Mouse (Mus musculus) layer of hippocampus, adult 8-10 months (tissue): Measurements from ENCODE around the gene Dynlt1b. TPM values are rescaled to one million over a fixed set of nuclear protein-coding genes. Genes with fewer than 3 reads are reported as not detected.
"Not testable (repeated sequence)": the region's sequence is repeated elsewhere in the genome, so short reads cannot be mapped to it uniquely, and the experiment has no call there.

Experiments used
- DNase-seq, 2 experiments: peaks; one replicate each; pipeline ENCODE4 v3.0.0; 2022; ENCODE audit warnings: low spot score in 2 of 2
- total RNA-seq, 4 experiments: library from RNA; stranded (reverse); gene quantifications; 2 replicates each; pipeline ENCODE4 v1.2.4; 2022

Gene Dynlt1b
- 10 to 100 TPM; 26.7 to 45.8 (median 38.9) TPM for total RNA-seq

DNA sequence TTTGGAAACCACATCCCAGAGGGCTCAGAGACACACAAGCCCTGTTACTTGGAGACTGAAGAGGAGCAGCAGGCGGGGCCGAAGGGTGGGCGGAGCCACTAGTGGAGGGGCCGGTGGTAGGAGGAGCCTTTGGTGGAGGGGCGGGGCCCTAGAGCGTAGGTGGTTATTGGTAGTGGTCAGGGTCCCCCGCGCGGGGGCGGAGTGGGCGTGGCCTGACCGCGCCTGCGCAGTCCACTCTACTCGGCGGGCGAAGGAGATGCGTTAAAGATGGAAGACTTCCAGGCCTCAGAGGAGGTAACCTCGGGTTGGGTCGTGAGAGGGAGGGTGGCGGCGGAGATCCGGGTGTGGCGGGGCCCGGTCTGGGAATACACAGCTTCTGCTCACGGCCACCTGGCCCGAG is at the start of gene Dynlt1b:
Gene Dynlt1b, plus strand, starts transcription at position 168 of the 400 bp plus-strand sequence.
- DNase-seq: peak; percentile 100

DNA sequence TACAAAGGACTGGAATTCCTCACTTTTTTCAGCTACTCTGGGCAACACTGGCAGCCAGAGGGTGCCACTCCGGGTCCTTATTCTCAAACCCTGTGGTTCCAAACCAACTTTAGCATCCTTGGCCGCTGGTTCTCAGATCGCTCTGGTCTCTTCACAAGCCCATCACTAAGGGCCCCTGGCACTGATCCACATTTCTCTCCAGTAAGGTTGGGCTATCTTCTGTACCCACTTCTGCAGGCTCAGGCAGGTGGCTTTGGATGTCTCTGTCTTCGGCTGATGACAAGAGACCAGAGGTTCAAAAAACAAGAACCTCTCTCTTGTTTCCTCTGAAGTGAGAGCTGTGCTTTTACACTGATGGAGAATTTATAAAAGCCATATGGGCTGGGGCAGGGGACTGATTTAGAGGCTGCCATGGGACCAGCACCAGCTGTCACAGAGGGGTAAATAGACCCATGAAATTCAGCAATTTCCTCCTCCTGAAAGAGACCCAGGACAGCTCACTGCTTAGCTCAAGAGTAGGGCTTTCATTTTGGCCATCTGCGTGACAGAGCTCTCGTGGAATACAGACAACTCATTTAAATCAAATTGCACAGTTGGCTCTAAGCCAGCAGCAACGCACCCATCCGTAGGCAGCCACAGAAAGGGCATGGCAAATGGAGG is 49.6 kb upstream of the Dynlt1b start:
- not testable (repeated sequence) for DNase-seq

DNA sequence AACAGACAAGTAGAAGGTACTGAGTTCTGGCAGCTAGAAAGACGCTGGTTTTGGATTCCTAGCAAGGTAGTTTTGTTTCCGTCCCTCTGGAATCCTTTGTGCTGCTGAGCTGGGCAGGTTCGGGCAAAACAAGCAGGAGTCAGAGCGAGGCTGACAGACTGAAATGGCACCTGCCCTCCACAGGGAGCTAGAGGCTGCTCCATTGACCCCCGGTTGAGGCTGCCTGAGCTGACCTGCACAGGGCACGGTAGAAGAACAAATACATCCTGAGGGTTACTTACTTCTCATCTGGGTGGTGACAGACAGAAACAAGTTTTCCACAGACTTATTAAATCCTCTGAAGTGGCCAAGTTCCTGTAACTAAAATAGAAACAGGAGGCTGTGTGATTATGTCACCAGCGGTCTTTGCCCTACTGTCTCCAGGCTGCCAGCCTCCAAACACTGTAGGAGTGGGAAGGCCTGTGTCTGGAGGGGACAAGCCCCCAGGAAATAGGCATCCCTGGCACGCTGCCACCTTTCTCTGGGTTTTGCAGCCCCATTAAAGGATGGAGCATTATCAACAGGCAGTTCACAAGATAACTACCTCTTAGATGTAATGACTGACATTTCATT is 48.7 kb upstream of the Dynlt1b start:
- DNase-seq: not testable (repeated sequence)

- not testable (repeated sequence) for DNase-seq
These were observed 43.0 kb upstream of the Dynlt1b start for GRCm38 (mm10) chr17:6386927-6387326.

- not testable (repeated sequence) for DNase-seq
These were observed 42.5 kb upstream of the Dynlt1b start for GRCm38 (mm10) chr17:6387380-6387911.

DNA sequence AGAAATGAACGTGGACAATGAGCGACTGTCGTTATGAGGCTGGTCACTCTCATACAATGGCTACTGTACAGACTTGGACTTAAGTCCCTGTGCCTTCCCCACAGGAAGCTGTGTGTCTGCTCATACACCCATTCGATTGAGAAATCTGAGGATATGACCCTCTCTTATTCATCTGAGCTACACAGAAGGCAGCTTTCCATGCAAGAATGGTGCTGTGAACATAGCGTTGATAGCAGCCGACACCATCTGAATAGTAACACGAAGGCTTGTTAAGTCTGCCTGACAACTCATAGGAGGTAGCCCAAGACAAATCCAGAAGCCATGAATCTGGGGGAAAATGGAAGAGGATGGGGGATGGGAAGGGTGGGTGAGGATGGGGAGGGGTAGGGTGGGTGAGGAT is 40.4 kb upstream of the Dynlt1b start:
- not testable (repeated sequence) for DNase-seq

GRCm38 (mm10) chr17:6390731-6391130 is 39.2 kb upstream of the Dynlt1b start:
- DNase-seq: not testable (repeated sequence)

- DNase-seq: not testable (repeated sequence)
These were observed 38.2 kb upstream of the Dynlt1b start for GRCm38 (mm10) chr17:6391736-6392135.

DNA sequence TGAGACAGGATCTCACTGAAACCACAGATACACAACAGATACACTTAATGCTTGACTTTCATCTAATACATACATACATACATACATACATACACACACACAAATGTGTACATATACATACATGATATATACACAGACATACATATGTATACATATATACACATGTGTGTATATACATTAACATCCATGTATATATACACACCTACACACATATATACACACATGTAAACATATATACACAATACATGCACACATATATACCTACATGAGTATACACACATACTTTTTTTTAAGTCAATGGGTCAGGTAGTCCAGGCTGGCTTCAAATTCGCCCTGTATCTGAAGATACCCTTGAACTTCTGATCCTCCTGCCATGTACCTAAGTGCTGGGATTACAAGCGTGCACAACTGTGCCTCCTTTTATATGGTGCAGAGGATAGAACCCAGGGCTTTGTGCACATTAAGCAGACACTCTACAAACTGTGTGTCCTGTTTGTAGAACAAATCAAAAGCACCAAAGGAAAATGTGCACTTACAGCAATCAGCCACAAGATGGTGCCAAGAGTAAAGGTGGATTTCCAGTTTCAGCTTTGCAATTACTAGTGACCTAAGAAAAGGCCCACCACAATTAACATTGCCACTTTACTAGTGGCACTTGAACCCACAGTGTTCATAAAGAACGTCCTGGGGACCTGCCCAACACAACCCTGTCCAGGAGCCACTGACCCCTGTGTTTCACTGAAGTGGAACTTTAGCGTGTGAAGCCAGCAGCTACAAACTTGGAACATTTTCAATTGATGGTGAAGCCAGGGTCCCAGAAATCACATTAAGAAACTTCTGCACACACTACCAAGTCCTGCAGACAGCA is 37.2 kb upstream of the Dynlt1b start:
- not testable (repeated sequence) for DNase-seq

GRCm38 (mm10) chr17:6398079-6398478 is 31.8 kb upstream of the Dynlt1b start:
- not testable (repeated sequence) for DNase-seq

GRCm38 (mm10) chr17:6398816-6399215 is 31.1 kb upstream of the Dynlt1b start:
- DNase-seq: not testable (repeated sequence)

GRCm38 (mm10) chr17:6399281-6400096 is 30.4 kb upstream of the Dynlt1b start:
- DNase-seq: not testable (repeated sequence)

GRCm38 (mm10) chr17:6400097-6400489 is 29.8 kb upstream of the Dynlt1b start:
- not testable (repeated sequence) for DNase-seq

DNA sequence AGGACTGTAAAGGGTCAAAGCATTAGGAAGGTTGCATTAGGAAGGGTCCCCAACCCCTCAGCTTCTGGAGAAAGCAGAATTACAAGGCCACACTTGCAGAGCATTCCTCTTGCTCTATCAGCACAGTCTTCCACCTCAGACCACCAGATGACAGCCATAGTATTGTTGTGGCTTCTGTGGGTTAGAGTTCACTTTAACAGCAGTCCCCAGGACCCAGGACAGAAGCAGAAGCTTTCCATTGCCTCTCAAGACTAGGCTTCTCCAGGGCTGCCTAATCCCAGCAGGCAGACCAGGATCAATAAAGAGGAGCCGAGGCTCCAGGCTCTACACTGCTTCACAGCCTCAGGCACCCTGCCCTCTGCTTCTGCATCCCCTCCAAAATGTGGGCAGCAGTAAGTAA is 25.4 kb upstream of the Dynlt1b start:
- not testable (repeated sequence) for DNase-seq

DNA sequence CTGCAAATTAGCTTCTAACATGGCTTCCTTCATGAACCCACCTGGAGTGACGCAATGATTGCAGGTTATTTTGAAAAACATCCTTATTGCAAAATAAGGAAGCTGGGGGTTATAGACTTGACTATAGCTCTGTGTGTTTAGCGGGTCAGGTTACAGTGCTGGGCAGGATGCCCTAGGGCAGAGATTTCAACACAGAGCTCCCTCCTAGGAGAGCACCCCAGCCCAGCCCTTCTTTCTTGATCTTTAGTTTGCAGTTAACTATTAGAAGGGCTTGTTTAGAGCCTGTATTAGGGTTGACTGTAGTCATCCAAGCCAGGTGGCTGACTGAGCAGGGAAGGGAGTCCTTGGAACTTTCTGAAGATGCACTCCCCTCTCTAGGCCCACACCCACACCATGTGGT is 22.9 kb upstream of the Dynlt1b start:
- not testable (repeated sequence) for DNase-seq

DNA sequence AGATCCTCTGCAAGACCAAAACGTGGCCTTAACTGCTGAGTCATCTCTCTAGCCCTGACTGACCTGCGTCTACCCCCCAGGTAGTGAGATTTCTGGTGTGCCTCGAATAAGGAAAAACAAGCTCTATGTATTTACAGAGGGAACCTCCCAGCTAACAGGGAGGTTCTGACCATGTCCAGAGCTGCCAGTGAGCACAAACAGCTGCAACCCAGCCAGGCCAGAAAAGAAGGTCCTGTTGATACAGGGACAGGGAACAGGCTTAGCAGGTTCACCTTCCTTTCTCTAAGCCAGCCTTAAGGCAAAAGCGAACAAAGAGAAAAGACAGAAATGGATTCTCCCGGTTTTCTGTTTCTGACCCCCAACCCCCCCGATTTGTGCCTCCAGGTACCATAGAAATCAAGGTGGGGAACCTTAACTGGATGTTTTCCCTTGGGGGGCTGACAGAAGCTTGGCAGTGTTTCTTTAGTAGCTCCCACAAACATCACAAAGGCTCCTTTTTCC is 19.1 kb upstream of the Dynlt1b start:
- not testable (repeated sequence) for DNase-seq

GRCm38 (mm10) chr17:6417118-6417517 is 12.8 kb upstream of the Dynlt1b start:
- not testable (repeated sequence) for DNase-seq

- not testable (repeated sequence) for DNase-seq
These were observed 9.4 kb upstream of the Dynlt1b start for GRCm38 (mm10) chr17:6420557-6420956.

- DNase-seq: not testable (repeated sequence)
These were observed 8.2 kb upstream of the Dynlt1b start for GRCm38 (mm10) chr17:6421547-6422326.

DNA sequence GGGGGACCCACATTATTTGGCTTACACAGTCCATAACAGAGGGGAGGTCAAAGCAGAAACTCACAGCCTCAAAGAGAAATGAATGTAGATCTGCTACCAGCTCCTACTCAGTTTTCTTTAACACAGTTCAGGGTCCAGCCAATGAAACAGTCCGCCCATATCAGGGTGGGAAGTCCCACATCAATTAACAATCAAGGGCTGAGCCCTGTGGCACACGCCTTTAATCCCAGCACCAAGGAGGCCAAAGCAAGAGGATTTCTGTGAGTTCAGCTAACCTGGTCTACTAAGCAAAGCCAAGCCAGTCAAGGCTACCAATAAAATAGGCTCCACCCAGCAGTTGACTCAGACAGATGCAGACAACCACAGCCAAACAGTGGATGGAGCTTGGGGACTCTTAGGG is 7.5 kb upstream of the Dynlt1b start:
- not testable (repeated sequence) for DNase-seq
